Mouse (Mus musculus) G1E (cell line): Measurements from ENCODE around the gene Itga5. TPM values are rescaled to one million over a fixed set of nuclear protein-coding genes. Genes with fewer than 3 reads are reported as not detected.

Source experiments
- ATAC-seq: 2 replicates; pipeline ENCODE4 v1.8.0; 2016; ENCODE audit warnings: mild to moderate bottlenecking; ENCODE audit not compliant: insufficient number of reproducible peaks, poor library complexity, low FRiP score, severe bottlenecking; ENCODE audit errors: extremely low read depth
- DNase-seq: peaks from one replicate; pipeline ENCODE4 v3.0.0; 2012; ENCODE audit warnings: low spot score
- H3K27me3 ChIP-seq: 2 replicates; pipeline ENCODE4 v1.6.1; 2012; ENCODE audit warnings: mild to moderate bottlenecking, low read length, inconsistent platforms; ENCODE audit not compliant: insufficient read depth
- H3K36me3 ChIP-seq: replicated peaks from 2 replicates; pipeline ENCODE3; 2012; ENCODE audit warnings: mild to moderate bottlenecking, inconsistent platforms
- H3K4me1 ChIP-seq: 2 replicates; pipeline ENCODE4 v1.6.1; 2012; ENCODE audit warnings: low read depth, low read length, inconsistent platforms, mixed read lengths; ENCODE audit not compliant: insufficient read depth
- H3K4me3 ChIP-seq: 2 replicates; pipeline ENCODE4 v1.5.1; 2012; ENCODE audit warnings: low read depth, mild to moderate bottlenecking, inconsistent platforms, low read length, moderate library complexity, mixed read lengths
- H3K9me3 ChIP-seq: replicated peaks from 2 replicates; pipeline ENCODE4 v1.6.1; 2012; ENCODE audit warnings: inconsistent platforms
- CTCF ChIP-seq: IDR thresholded peaks from 2 replicates; pipeline ENCODE4 v1.5.1; 2012; ENCODE audit warnings: low read depth, low read length, inconsistent platforms, mixed read lengths
- GATA1 ChIP-seq: IDR thresholded peaks from 2 replicates; pipeline ENCODE4 v1.6.1; 2012; ENCODE audit warnings: borderline replicate concordance, low read length, inconsistent platforms, mixed read lengths
- GATA2 ChIP-seq: IDR thresholded peaks from 2 replicates; pipeline ENCODE4 v1.6.1; 2012; ENCODE audit warnings: low read depth, low read length, inconsistent platforms, borderline replicate concordance
- POLR2AphosphoS5 ChIP-seq: IDR thresholded peaks from 2 replicates; pipeline ENCODE4 v1.6.1; 2012; ENCODE audit warnings: low read depth, low read length, inconsistent platforms; ENCODE audit not compliant: insufficient replicate concordance
- TAL1 ChIP-seq: conservative IDR thresholded peaks from 2 replicates; pipeline ENCODE4 v1.6.1; 2012; ENCODE audit warnings: low read depth, low read length, inconsistent platforms, mixed read lengths
- polyA plus RNA-seq: library from polyadenylated mRNA; stranded (reverse); fragments of >175 nt; gene quantifications from 2 replicates; pipeline ENCODE4 v1.2.3, GENCODE M21; 2012
- total RNA-seq, 2 experiments: library from RNA; stranded (forward) in 1 of 2; stranded (reverse) in 1 of 2; fragments of 200-1000 nt in 1 of 2; fragments of >200 nt in 1 of 2; fragmentation: Nextera tagmentation in 1 of 2; gene quantifications; 2 replicates each; pipeline ENCODE4 v1.2.3; 2014 to 2017

The Itga5 gene
- total and polyA plus RNA-seq, 3 experiments: 0.11 to 0.62 TPM; not detected in 1

- H3K4me1 ChIP-seq: peaks cover 62% of the 10 kb centered on the region
Observed at GRCm38 (mm10) chr15:103308876-103309580, 57.5 kb downstream of the Itga5 start.

DNA sequence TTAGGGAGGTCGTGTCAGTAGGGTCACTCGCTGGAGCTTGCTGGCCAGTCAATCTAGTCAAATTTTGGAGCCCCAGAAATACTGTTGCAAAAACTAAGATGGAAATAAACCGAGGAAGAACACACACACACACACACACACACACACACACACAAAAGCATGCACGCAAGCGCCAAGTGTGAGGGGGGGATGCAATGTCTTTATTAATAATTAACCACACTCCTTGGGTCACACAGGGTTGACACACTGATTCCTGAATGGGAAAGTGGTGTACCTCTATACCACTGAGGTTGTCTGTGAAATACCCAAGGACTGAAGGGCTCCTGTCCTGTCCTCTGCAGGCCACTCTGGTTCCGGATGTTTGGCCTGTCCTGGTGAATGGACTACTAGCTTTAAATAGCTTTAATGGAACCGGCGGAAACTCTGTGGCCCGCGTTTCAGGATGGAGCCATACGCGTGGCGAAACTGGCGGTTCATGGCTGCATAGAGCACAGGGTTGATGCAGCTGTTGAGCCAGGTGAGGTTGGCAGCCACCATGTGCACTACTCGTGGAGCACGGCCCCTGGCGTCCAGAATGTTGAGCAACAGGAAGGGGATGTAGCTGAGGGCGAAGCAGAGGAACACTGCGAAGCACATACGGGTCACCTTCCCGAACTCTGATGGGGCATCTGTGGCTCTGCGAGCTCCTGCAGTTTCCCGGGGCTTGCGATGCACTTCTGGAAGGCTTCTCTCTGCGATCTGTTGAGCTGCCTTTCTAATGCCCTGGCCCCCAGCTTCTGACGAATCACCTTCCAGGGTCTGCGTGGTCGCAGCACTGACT is 58.3 kb downstream of the Itga5 start:
- no peaks in the 10 kb centered on the region for H3K9me3 ChIP-seq
- no peak overlapping the region for H3K4me3 ChIP-seq
- no peak for ATAC-seq
- H3K4me1 ChIP-seq: peaks cover 58% of the 10 kb centered on the region
- TF ChIP-seq TAL1: no peak
- no peak for TF ChIP-seq CTCF
- TF ChIP-seq GATA2: no peak
- DNase-seq: no peak
- H3K36me3 ChIP-seq: peaks cover 8% of the 10 kb centered on the region
- peaks cover 33% of the 10 kb centered on the region for H3K27me3 ChIP-seq

More at GRCm38 (mm10) chr15:103308876-103309580, 57.5 kb downstream of the Itga5 start:
- no peak for ATAC-seq
- Histone ChIP-seq H3K36me3 (peaks cover 16% of the 10 kb centered on the region), H3K27me3 (peaks cover 25% of the 10 kb centered on the region), H3K9me3 (no peaks in the 10 kb centered on the region), H3K4me3 (no peak overlapping the region)
- DNase-seq: no peak
- TF ChIP-seq TAL1 (no peak), CTCF (no peak), GATA2 (no peak), GATA1 (no peak), POLR2AphosphoS5 (no peak)

- peak; percentile 50; the same call in 1 of the 2 replicates for ATAC-seq
- DNase-seq: peak; percentile 71
- TF ChIP-seq GATA2 (no peak), TAL1 (no peak), CTCF (peak; percentile 78)
- no peaks in the 10 kb centered on the region for H3K9me3 ChIP-seq
- H3K27me3 ChIP-seq: peaks cover 44% of the 10 kb centered on the region
- H3K4me3 ChIP-seq: no peak overlapping the region; the same call in 1 of the 2 replicates
- H3K4me1 ChIP-seq: peaks cover 50% of the 10 kb centered on the region
- H3K36me3 ChIP-seq: no peaks in the 10 kb centered on the region
Observed at GRCm38 (mm10) chr15:103307125-103307524, 59.4 kb downstream of the Itga5 start.

GRCm38 (mm10) chr15:103305792-103306645 is 60.5 kb downstream of the Itga5 start:
- Histone ChIP-seq H3K4me3 (peak overlapping the region; percentile 76; the same call in 1 of the 2 replicates), H3K27me3 (peaks cover 47% of the 10 kb centered on the region), H3K4me1 (peaks cover 56% of the 10 kb centered on the region), H3K9me3 (no peaks in the 10 kb centered on the region), H3K36me3 (peaks cover 2% of the 10 kb centered on the region)
- ATAC-seq (no peak), DNase-seq (no peak)
- TF ChIP-seq CTCF (no peak), GATA1 (no peak), GATA2 (no peak), TAL1 (no peak), POLR2AphosphoS5 (no peak)

DNA sequence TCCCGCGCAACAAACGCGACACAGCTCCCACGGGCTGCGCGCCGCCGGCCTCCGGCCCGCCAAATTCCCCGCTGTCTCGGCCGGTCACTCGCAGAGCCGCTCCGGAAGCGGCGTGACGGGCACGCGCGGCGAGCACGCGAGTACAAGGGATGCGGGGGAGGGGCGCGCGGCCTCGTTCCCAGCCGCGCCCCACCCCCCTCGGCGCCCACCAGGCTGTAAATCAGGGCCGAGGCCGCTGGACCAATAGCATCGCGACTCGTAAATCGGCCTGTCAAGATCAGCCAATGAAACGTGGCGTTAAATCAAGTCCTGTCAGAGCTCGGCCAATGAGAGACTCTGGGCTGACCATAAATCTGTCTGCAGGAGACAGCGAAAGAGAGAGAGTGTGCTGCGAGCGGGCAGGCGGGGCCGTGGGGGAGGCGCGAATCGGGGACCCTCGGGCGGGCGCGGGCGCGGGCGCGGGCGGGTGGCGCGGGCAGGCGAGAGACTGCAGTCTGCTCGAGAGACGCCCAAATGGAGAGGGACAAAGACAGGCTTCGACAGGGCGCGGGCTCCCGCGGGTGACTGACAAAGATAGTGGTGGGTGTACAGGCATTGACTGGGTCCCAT is 61.4 kb downstream of the Itga5 start:
- no peak for TF ChIP-seq CTCF
- no peak for TF ChIP-seq TAL1
- TF ChIP-seq GATA1: no peak
- TF ChIP-seq GATA2: no peak
- TF ChIP-seq POLR2AphosphoS5: no peak
- DNase-seq (peak; percentile 91), ATAC-seq (peak; percentile 95)
- H3K4me3 ChIP-seq: peak overlapping the region; percentile 76
- H3K9me3 ChIP-seq: no peaks in the 10 kb centered on the region
- H3K27me3 ChIP-seq: peaks cover 47% of the 10 kb centered on the region
- H3K36me3 ChIP-seq: peaks cover 10% of the 10 kb centered on the region
- peaks cover 50% of the 10 kb centered on the region for H3K4me1 ChIP-seq
